Mouse (Mus musculus): Measurements from ENCODE around the gene Cyb561d1.

Cyb561d1 gene

DNA sequence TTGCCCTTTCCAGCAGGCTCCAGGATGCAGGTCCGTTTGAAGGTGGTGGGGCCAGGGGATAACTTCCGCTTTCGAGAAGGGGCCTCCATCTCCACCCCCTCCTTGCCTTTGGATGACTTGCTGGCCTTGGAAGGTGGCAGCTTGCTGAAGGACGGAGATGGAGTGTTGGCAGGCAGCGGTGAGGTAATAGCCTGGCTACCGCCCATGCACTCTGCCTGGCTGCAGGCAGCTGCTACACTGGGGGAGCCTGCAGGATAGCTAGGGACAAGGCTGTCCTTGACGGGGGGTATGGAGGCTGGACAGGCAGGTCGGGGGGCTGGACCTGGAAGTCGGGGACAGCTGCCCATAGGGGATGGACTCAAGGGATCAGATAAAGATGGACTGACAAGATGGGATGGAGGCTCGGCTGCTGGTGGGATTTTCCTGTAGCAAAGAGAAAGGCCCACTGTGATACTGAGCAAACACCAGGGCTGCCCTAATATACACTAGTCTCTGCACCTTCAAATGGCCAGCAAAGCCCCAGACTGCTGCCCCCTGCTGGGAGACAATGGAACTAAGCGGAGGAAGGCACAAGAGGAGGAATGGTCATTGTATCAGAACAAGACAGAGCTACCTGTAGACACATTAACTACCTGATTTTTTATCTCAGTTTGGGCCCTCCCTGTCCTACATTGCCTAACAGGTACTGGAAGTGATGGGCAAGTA is 2.8 kb upstream of the Cyb561d1 start:
- DNase-seq: peak; percentile 90 to 91

DNA sequence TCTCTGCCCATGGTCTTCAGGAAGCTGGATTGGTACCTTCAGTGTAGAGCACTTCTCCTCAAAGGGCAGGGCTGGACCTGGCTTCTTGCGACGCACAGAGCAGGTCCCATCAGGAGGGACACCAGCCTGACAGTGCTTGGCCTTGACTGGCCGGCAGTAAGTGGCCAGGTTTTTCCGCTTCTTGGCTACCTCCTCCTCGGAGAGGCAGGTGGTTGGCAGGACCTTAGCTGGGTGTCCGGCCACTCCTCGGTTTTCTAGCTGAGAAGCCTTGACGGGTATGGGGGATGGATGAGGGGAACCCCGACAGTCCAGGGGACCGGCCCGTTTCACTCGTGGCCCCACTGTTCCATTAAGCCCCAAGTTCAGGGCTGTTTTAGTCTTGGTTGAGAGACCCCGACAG is 2.2 kb upstream of the Cyb561d1 start:
- peak; percentile 43 to 48 for DNase-seq

DNA sequence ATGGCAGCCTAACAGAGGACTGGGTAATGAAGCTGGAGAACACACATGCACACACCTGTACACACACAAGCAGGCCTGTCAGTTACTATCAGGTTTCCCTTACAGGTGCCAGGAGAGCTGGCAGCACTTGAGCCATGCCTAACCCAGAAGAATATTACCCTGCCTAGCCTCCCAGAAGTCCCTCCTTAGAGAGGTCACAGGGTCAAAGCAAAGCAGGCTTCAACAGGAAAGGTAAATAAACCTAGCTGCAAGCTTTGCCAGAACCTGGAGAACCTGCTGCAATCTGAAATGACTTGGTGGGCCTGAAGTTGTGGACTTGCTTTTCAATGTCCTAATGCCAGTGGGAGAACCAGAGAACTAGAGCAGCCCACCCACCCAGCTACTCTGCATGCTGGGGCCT is 1.5 kb upstream of the Cyb561d1 start:
- peak in 1 of 2 experiments; percentile 19 for DNase-seq

DNA sequence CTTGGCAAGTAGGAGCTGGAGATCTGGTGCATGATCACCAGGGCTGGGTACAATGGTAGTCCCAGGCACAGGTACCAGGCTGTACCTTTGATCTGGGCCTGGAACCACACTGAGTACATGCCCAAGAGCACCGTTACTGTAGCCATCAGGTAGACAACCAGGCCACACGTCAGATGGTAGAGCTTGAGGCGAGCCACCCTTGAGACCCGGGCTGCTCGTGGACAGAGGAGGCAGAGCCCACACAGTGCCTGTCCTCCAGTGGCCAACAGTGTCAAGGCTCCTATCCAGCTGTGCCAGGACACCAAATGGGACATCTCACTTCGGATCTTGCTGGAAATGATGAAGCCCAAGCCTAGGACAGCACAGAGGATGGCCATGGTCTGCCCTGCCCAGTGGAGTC is 1.8 kb downstream of the Cyb561d1 start:
- peak in 1 of 2 experiments; percentile 19 for DNase-seq

DNA sequence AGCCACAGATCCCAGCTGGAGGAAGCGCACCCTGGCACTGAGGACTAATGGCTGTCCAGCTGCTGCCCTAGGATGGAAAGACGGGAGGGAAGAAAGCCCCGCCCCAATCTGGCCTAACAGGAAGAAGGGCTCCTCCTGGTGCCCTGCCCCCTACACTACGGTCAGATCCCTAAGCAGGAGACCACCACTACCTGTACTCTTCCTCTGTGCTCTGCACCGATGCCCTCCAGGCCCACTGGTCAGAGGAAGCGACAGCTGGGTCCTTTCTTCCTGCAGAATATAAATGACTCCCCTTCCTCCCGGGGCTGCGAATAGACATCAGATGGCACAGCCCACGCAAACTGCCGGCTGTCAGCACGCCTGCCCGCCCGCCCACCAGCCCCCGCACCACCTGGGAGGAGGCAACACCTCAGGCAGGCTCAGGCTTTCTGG is 3.9 kb downstream of the Cyb561d1 start:
- peak; percentile 55 to 61 for DNase-seq

DNA sequence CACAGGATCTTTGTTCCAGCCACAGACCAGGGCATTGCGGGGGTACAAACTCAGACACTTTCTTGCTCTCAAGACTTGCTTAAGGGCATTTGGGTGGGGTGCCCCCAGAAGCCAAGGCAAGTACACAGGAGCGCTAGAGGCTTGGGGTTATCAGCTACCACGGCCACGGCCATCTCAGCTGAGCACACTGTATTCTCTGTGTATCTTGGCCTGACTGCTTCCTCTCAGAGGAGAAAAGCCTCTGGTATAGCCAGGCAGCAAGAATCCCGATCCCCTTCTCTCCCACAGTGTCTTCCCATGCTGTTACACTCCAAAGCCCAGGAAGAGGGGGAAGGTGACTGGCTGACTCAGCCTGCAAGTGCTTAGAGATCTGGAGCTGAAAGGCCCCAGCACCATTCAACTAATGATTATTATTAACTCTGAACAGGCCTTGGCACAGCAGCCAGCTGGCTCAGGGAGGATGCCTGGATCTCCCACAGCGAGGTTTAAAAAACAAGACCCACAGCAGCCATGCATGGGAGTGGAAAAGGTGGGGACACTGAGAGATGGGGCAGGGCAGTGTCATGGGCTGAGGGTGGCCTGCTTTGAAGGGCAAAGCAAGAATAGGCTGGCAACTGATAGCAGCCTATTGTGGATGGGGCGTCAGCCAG is 4.9 kb downstream of the Cyb561d1 start:
- DNase-seq: peak; percentile 29 to 49

DNA sequence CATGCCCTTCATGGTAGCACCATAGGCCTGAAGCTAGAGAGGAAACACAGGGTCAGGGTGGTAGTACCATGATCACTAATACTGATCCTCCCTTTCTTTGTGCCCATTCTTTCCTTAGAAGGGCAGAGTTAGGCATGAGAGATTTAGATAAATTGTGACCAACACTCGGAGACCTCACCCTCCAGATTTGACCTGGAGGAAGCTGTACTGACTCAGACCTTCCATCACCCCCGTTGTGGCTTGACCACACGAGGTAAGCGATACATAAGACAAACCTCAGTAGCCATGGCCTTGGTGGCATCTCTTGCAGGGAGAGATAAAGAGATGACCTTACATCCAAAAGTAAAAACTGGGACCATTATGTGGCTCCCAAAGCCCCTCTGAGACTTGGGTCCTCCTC is 5.7 kb downstream of the Cyb561d1 start:
- no peak for DNase-seq

DNA sequence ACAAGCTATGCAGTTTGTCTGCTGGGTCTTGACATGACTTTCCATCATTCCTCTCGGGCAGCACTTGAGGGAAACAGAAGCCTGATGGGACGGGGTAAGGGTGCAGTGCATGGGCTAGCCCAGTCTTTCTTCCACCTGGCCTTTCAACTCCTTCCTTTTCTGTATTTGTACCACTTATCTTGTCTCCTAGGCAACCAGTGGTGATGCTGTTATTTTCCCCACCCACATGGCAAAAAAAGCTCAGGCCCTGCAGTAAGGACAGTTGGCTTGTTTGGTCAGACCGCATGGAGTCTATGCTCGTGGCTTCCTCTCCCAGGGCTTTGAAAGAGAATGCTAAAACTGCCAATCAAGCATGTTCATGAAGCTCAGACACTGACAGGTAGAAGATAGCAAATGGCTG is 7.3 kb downstream of the Cyb561d1 start:
- DNase-seq: no peak

DNA sequence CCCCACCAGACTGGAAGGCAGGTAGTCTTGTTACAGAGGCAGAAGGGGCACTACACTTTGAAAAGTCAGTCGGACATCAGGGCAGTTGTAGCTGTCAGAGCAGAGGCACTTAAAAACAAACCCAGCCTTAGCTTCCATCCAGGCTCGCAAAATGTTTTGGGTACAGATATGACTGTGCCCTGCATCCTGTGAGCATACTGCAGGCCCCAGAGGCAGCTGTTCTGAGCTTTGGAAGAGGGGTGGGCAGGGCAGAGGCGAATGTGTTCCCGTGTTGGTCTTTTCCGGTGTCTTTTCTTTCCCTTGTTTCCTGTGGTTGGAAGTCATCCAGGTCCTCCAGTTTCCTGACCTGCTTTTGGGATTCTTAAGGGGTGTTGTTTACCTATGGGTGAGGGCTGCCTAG is 11.1 kb downstream of the Cyb561d1 start:
- peak in 1 of 2 experiments; percentile 20 for DNase-seq

DNA sequence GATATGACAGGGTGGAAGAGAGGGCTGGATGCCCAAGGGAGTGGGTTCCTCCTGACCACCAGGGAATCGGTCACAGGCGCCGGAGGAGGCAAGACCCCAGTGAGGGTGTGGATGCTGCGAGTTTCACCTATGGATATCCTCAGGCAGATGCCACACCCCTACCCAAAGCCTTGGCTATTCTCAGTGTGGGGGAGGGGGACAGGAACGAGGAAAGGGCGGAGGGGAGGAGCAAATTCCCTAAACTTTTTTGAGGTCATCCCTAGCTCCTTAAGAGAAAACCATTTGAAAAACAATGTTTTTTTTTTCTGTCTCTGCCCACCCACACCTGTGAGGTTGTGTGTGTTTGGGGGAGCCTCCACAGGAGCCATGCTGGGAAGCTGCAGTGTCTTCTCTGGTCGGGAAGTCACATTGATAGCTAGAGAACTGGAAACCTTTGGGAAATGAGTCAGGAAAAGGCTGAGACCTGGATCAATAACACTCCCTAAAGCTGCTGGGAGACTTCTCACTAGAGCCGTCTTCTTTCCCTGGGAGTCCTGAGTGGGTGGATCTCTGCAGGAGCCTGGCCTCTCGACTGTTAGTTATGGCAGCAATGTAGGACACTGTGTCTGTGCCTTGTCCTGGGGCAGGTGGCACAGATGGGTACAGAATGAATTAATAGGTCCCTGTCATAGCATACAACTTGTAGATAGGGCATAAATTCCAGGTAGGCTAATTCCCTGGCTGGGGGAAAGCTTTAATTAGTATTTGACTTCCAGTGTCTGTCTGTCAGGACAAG is 12.1 kb downstream of the Cyb561d1 start:
- peak; percentile 56 to 60 for DNase-seq

DNA sequence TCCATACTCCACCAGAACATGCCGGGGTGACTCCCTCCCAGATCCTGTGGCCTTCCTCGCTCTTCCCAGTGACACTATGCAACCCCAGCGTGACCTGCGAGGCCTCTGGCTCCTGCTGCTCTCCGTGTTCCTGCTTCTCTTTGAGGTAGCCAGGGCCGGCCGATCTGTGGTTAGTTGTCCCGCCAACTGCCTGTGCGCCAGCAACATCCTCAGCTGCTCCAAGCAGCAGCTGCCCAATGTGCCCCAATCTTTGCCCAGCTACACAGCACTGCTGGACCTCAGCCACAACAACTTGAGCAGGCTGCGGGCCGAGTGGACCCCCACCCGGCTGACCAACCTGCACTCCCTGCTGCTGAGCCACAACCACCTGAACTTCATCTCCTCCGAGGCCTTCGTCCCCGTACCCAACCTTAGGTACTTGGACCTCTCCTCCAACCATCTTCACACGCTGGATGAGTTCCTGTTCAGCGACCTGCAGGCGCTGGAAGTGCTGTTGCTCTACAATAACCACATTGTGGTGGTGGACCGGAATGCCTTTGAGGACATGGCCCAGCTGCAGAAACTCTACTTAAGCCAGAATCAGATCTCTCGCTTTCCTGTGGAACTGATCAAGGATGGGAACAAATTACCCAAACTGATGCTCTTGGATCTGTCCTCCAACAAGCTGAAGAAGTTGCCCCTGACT is 13.8 kb downstream of the Cyb561d1 start:
- peak in 1 of 2 experiments; percentile 30 for DNase-seq

DNA sequence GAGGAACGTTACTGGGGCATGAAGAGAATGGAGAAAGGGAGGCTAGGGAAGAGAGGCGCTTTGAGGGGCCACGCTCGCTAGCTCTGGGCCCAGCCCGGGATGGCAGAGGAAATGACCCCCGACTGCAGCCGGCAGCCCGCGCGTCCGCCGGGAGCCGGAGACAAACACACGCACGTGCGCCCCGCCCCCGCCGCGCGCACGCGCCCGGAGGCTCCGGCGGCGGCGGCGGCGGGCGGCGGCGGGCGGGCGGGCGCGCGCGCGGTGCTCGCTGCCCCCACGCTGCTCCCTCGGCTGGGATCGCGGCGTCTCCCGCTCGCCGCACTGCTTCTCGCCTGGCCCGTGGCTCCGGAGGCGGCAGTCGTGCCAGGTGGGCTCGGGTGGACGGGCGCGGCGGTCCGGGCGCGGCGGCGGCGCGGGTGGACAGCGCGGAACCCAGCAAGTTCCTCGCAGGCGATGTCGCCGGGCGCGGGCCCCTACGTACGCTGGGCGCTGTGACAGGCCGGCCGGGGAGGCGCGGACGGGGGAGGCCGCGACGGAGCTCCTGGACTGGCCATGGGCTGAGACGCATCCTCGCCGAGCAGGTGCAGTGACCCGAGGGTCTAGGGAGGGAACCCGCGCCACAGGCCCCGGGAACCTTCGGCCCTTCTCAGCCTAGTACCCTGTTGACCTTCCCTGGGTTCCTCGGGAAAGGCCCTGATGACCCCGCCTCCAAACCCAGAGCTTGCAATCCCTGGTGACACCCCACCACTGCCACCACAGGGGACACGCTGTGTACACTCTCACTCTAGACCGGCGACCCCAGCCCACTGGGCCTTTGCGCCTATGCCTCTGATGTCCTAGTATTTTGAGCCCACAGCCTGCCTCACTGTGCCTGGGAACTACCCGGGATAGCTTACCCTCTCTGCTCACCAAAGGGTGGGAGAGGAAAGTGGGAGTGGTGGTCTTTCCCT is 14.6 kb downstream of the Cyb561d1 start, which contains the start of gene Amigo1:
TSS of gene Amigo1 (plus strand) at position 238 of the 950 bp plus-strand sequence.
- peak; percentile 61 to 82 for DNase-seq

DNA sequence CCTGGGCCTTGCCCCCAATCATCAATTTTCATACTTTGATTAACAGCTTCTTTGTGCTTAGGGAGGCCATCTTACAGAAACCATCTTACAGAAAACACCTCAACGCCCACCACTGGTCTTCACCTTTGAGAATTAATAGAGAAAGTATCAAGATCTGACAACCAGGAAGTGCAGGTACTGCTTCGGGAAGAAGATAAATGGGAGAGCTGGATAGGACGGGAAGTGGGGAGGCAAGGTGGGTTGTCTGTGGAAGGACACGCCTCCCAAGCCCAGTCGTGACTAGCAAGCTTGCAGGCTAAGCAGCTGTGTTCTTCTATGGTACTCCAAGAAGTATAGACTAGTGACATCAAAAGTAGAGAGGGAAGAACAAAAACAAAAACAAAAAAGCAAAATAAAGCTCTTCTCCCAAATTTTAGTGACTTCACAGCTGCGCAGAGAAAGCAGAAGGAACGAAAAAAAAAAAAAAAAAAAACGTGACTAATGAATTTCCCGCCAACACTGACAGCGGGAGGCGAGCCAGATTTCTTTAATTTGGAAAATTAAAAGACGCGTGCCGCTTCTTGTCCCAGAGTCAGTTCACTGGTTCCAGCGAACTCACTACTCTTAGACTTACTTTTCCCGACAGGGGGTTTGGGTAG is 15.4 kb downstream of the Cyb561d1 start:
- DNase-seq: no peak

DNA sequence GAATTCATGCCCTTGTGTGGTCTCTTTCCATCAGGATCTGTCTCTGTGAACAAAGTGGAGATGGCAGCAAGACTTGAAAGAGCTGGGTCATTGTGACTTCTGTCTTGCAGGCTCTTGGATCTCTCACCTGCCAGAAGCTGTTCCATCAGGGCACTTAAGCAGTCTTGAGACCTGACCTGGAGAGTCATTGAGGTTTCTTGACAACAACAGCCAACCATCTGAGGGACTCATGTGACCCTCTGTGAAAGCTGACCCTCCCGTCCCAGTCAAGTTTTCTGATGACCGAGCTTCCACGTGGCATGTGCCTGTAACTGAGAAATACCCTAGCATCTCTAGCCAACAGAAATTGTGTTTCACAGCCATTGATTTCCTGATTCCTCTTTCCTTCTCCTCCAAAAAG is 16.3 kb downstream of the Cyb561d1 start:
- DNase-seq: no peak

DNA sequence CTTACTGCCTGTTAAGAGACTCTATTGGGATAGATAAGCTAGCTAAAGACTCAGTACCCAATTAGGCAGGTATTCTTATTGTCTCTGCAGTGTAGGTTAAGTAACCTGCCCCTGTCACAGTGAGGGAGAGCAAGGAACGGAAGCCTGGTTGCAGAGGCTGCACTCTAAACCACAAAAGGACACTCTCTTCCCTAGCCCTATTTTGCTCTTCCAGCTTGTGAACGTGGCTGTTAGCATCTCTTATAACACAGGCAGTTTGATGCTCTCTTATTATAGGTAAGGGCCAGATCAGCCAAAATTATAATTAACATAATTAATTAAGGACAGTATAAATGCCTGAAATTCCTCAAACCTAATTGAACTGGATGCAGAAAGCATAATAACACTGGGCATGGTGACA is 20.5 kb downstream of the Cyb561d1 start:
- DNase-seq: no peak

DNA sequence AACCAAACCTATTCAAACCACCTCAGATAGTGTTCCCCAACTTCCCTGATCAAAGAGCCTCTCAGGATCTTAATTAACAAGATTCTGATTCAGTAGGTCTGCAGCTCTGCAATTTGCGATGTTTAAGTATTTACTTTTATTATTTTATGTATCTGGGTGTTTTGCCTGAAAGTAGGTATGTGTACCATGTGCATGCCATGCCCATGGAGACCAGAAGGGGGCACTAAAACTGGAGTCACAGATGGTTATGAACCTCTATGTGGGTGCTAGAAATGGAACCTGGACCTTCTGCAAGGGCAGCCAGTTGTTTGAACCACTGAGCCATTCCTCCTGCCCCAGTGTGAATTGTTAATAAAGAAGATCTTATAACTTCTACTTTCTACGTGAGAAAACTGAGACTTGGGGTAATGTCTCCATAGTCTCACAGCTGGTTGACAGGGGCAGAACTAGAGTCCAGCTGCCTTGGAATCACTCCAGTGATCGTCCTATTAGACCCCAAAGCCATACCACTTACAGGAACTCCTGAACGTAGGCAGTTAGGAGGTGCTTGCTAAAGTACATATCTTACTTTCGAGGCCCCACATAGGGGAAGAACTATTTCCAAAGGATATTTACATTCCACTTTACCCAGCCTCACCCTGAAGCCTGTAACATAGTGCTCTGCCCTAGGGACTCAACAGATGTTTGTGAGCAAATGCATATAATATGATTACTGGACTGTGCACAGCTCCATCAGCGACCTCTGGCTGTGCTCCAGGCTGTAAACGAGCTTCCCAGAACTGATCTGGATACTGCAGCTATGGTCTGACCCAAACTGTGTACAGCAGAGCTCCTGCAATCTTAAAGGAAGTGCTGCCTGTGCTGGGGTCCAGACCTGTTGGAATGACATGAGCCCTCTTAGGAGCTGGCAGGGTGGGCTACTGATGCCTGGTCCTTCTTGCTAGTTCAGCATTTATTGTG is 22.0 kb downstream of the Cyb561d1 start:
- DNase-seq: no peak

DNA sequence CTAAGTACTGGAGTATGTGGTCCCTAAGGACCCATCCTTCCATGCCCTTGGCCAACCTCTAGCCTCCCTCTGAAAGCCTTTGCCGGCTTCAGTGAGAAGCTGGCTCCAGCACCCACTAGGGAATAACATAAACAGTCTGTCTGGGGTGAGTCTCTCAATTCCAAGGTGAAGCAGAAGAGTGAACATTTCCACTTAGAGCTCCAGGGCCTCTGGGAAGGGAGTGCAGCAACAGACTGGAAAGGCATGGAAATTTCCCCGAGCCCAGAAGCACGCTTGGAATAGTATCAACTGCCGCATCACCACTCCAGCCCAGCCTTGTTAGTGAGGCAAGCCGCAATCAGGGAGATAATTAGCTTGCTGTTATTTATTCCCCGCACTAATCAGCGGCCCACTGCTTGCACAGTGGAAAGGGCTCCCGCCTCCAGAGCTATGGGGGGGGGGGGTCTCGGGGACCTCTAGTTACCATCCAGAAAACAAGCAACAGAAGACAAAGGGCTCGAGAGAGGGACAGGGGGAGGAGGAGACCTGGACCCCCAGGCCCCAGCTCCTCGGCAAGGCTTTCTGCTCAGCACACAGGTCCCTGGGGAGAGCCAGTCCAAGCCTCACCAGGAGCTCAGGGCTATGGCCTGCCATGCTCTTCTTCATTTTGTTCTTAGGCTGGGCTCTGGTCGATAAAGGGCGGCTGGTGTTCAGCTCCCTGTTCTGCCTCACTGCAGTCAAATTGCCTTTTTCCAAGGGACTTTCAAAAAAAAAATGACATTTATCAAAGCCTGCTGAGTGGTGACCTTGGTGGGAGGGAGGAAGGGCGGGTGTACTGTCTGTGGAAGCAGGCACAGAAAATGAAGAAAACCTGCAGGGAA is 26.1 kb downstream of the Cyb561d1 start:
- peak; percentile 53 to 62 for DNase-seq

DNA sequence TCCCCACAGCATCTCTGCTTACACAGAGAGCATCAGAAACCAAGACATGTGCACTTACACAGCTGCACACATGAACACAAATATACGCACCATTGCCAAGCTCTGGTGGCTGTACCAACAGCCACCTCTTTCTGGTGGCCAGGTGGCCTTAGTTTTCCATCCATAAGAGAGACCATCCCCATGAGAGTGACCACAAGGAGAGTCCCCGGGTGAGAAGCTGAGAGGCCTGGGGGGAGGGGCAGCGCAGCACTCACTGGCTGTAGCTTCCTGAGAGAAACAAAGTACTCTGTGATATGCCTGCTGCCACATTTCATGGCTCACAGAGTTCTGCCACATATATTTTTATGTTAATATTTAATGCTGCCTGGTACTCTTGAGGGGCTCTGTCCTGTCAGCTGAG is 31.8 kb downstream of the Cyb561d1 start:
- DNase-seq: no peak

DNA sequence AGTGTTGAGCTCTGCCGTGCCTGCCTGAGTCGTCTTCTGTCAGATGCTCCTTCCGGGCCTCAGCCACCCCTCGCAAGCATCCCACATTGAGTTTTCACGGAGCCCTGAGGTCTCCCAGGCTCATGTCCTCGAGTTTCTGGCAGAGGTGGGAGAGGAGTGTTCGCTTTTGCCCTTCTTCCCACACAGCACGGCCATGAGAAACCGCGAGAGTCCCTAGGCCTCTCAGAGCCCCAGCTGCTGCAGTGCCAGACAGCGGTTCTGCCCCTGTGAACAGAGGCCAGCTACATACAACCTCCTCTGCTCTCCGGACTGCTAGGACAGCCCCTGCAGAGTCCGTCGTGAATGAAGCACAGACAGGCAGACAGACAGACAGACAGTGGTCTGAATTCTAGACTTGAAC is 33.5 kb downstream of the Cyb561d1 start:
- no peak for DNase-seq
